Mouse (Mus musculus) CH12.LX (cell line): ENCODE data around the gene Kif11. TPM values are rescaled to one million over a fixed set of nuclear protein-coding genes. Genes with fewer than 3 reads are reported as not detected.

Source experiments
- DNase-seq: peaks from one replicate; pipeline ENCODE4 v3.0.0-alpha.2; 2013; ENCODE audit errors: extremely low read depth
- H3K27ac ChIP-seq: 2 replicates; pipeline ENCODE4 v1.5.1; 2012; ENCODE audit warnings: low read depth, mild to moderate bottlenecking, control low read depth, moderate library complexity; ENCODE audit not compliant: insufficient read depth
- H3K27me3 ChIP-seq: replicated peaks from 2 replicates; pipeline ENCODE3; 2012; ENCODE audit warnings: inconsistent platforms
- H3K36me3 ChIP-seq, 2 experiments: replicated peaks in 1 of 2; 2 replicates each; pipeline versions ENCODE3 to v1.6.1; 2012; ENCODE audit warnings: inconsistent platforms in 1 of 2, low read length in 1 of 2, mild to moderate bottlenecking in 1 of 2, mixed read lengths in 1 of 2, moderate library complexity in 1 of 2; ENCODE audit not compliant: control insufficient read depth in 1 of 2, insufficient read depth in 1 of 2
- H3K4me1 ChIP-seq, 2 experiments: 2 replicates each; pipeline ENCODE4 v1.6.1; 2012; ENCODE audit warnings: inconsistent platforms in 1 of 2, moderate library complexity in 1 of 2; ENCODE audit not compliant: insufficient read depth in 2 of 2, control insufficient read depth in 1 of 2
- H3K4me2 ChIP-seq: 2 replicates; pipeline ENCODE4 v1.6.1; 2012; ENCODE audit warnings: low read depth, mild to moderate bottlenecking, control low read depth; ENCODE audit not compliant: poor library complexity, insufficient read depth, severe bottlenecking
- H3K4me3 ChIP-seq, 3 experiments: fragments of 150-350 bp in 1 of 3; sonication (generic) in 1 of 3; replicated peaks in 1 of 3; 2 replicates each; pipeline versions ENCODE3 to v1.5.1; 2011 to 2012; ENCODE audit warnings: low read depth in 2 of 3, low read length in 2 of 3, mild to moderate bottlenecking in 2 of 3, moderate library complexity in 2 of 3, control low read depth in 1 of 3, improper control_type of control experiment in 1 of 3, inconsistent platforms in 1 of 3, mixed read lengths in 1 of 3; ENCODE audit not compliant: poor library complexity in 1 of 3
- H3K79me2 ChIP-seq: replicated peaks from 2 replicates; pipeline ENCODE4 v1.6.1; 2012; ENCODE audit warnings: mild to moderate bottlenecking, moderate library complexity; ENCODE audit not compliant: control insufficient read depth, poor library complexity, insufficient read depth, severe bottlenecking; ENCODE audit errors: extremely low read depth
- H3K9ac ChIP-seq: 2 replicates; pipeline ENCODE4 v1.6.1; 2012; ENCODE audit warnings: low read depth, mild to moderate bottlenecking, control low read depth, moderate library complexity; ENCODE audit not compliant: insufficient read depth
- H3K9me3 ChIP-seq: replicated peaks from 2 replicates; pipeline ENCODE3; 2012; ENCODE audit warnings: low read length, inconsistent platforms, mixed read lengths
- BHLHE40 ChIP-seq: IDR thresholded peaks from 2 replicates; pipeline ENCODE4 v1.6.1; 2011; ENCODE audit warnings: mild to moderate bottlenecking, low read depth, low read length, improper control_type of control experiment
- CHD2 ChIP-seq: IDR thresholded peaks from 2 replicates; pipeline ENCODE4 v1.6.1; 2011; ENCODE audit warnings: low read length, improper control_type of control experiment
- E2F4 ChIP-seq: IDR thresholded peaks from 2 replicates; pipeline ENCODE4 v1.6.1; 2011; ENCODE audit warnings: low read depth, low read length, improper control_type of control experiment; ENCODE audit not compliant: insufficient replicate concordance
- ELF1 ChIP-seq: IDR thresholded peaks from 2 replicates; pipeline ENCODE4 v1.6.1; 2014; ENCODE audit warnings: low read depth, mild to moderate bottlenecking, inconsistent platforms, low read length, improper control_type of control experiment
- GABPA ChIP-seq: IDR thresholded peaks from 2 replicates; pipeline ENCODE4 v1.6.1; 2012; ENCODE audit warnings: low read depth, low read length, improper control_type of control experiment, inconsistent platforms; ENCODE audit not compliant: insufficient replicate concordance
- HCFC1 ChIP-seq: IDR thresholded peaks from 2 replicates; pipeline ENCODE4 v1.6.1; 2012; ENCODE audit warnings: low read depth, mild to moderate bottlenecking, inconsistent platforms, low read length, improper control_type of control experiment
- IRF4 ChIP-seq: IDR thresholded peaks from 2 replicates; pipeline ENCODE4 v1.6.1; 2014; ENCODE audit warnings: low read depth, mild to moderate bottlenecking, inconsistent platforms, low read length, improper control_type of control experiment
- JUND ChIP-seq: conservative IDR thresholded peaks from 2 replicates; pipeline ENCODE4 v1.6.1; 2011; ENCODE audit warnings: low read depth, low read length, improper control_type of control experiment
- KAT2A ChIP-seq: IDR thresholded peaks from 2 replicates; pipeline ENCODE4 v1.6.1; 2012; ENCODE audit warnings: low read length, improper control_type of control experiment, inconsistent platforms; ENCODE audit not compliant: insufficient replicate concordance
- NELFE ChIP-seq: IDR thresholded peaks from 2 replicates; pipeline ENCODE4 v1.6.1; 2011; ENCODE audit warnings: low read depth, low read length, improper control_type of control experiment
- NRF1 ChIP-seq: IDR thresholded peaks from 2 replicates; pipeline ENCODE4 v1.6.1; 2014; ENCODE audit warnings: low read depth, mild to moderate bottlenecking, inconsistent platforms, low read length, improper control_type of control experiment, moderate library complexity
- PAX5 ChIP-seq: IDR thresholded peaks from 2 replicates; pipeline ENCODE4 v1.6.1; 2012; ENCODE audit warnings: low read length, inconsistent platforms, mixed read lengths
- POLR2AphosphoS2 ChIP-seq: IDR thresholded peaks from 2 replicates; pipeline ENCODE4 v1.6.1; 2011; ENCODE audit warnings: low read depth, low read length, improper control_type of control experiment
- RAD21 ChIP-seq: IDR thresholded peaks from 2 replicates; pipeline ENCODE4 v1.6.1; 2011; ENCODE audit warnings: low read depth, mild to moderate bottlenecking, low read length, improper control_type of control experiment, moderate library complexity
- RCOR1 ChIP-seq: conservative IDR thresholded peaks from 2 replicates; pipeline ENCODE4 v1.6.1; 2012; ENCODE audit warnings: low read depth, mild to moderate bottlenecking, inconsistent platforms, low read length, improper control_type of control experiment
- SIN3A ChIP-seq: IDR thresholded peaks from 2 replicates; pipeline ENCODE4 v1.6.1; 2012; ENCODE audit warnings: low read length, improper control_type of control experiment, inconsistent platforms
- SMC3 ChIP-seq: IDR thresholded peaks from 2 replicates; pipeline ENCODE4 v1.6.1; 2011; ENCODE audit warnings: low read depth, low read length, improper control_type of control experiment
- TBP ChIP-seq: conservative IDR thresholded peaks from 2 replicates; pipeline ENCODE4 v1.6.1; 2011; ENCODE audit warnings: low read depth, low read length, improper control_type of control experiment
- TCF12 ChIP-seq: IDR thresholded peaks from 2 replicates; pipeline ENCODE4 v1.6.1; 2014; ENCODE audit warnings: low read depth, mild to moderate bottlenecking, inconsistent platforms, low read length, improper control_type of control experiment
- ZKSCAN1 ChIP-seq: IDR thresholded peaks from 2 replicates; pipeline ENCODE4 v1.6.1; 2012; ENCODE audit warnings: low read depth, inconsistent platforms, low read length, improper control_type of control experiment, borderline replicate concordance
- ZMIZ1 ChIP-seq: IDR thresholded peaks from 2 replicates; pipeline ENCODE4 v1.6.1; 2012; ENCODE audit warnings: low read depth, mild to moderate bottlenecking, inconsistent platforms, low read length, improper control_type of control experiment
- dilution Hi-C: fragments of 300-500 bp; cut with MboI; formaldehyde crosslinking; loops from 2 replicates; pipeline ENCODE4 v1.14.3; 2020; ENCODE audit warnings: low sequenced_read_pairs; ENCODE audit not compliant: extremely low pct_unique_long_range_greater_than_20kb, extremely low pct_ligation_motif_present
- in situ Hi-C: fragments of 300-500 bp; cut with MboI; formaldehyde crosslinking; loops from 3 replicates; pipeline ENCODE4 v1.14.3; 2019; ENCODE audit warnings: low sequenced_read_pairs, low pct_ligation_motif_present, low pct_unique_long_range_greater_than_20kb, mixed read lengths
- polyA plus RNA-seq: library from polyadenylated mRNA; unstranded; fragments of >175 nt; gene quantifications from 2 replicates; pipeline ENCODE4 v1.2.1, GENCODE M21; 2012; ENCODE audit warnings: low read depth; ENCODE audit not compliant: insufficient read length
- total RNA-seq, 2 experiments: library from RNA; depleted of rRNA; stranded (reverse); fragments of 300-350 nt in 1 of 2; fragments of >200 nt in 1 of 2; gene quantifications; 2 replicates each; pipeline ENCODE4 v1.2.3; 2012 to 2014

Gene Kif11
- total and polyA plus RNA-seq, 3 experiments = 61.7 to 144 (median 67.8) TPM

GRCm38 (mm10) chr19:37353331-37353730 lies 22.9 kb upstream of the Kif11 start:
- no peaks in the 10 kb centered on the region for H3K27me3 ChIP-seq
- H3K9me3 ChIP-seq = peaks cover 14% of the 10 kb centered on the region
- dilution Hi-C loops = no loop called here
- TF ChIP-seq KAT2A (no peak), POLR2AphosphoS2 (no peak), ZKSCAN1 (no peak), JUND (no peak), PAX5 (no peak), E2F4 (no peak), IRF4 (no peak), SMC3 (no peak), HCFC1 (no peak), TCF12 (no peak), GABPA (no peak), TBP (no peak), SIN3A (no peak)
- TF ChIP-seq, all 38 proteins: peak for 0
- no peak overlapping the region for H3K4me2 ChIP-seq
- peaks cover 22 to 62% of the 10 kb centered on the region in 2 experiments for H3K36me3 ChIP-seq
- H3K4me1 ChIP-seq = peaks cover 0 to 6% of the 10 kb centered on the region in 2 experiments; a peak in 1 of 4 replicates
- in situ Hi-C loops = no loop called here
- no peak for DNase-seq
- no peak overlapping the region for H3K4me3 ChIP-seq
- no peak overlapping the region for H3K9ac ChIP-seq
- peaks cover 67% of the 10 kb centered on the region for H3K79me2 ChIP-seq
- H3K27ac ChIP-seq = no peak overlapping the region

DNA sequence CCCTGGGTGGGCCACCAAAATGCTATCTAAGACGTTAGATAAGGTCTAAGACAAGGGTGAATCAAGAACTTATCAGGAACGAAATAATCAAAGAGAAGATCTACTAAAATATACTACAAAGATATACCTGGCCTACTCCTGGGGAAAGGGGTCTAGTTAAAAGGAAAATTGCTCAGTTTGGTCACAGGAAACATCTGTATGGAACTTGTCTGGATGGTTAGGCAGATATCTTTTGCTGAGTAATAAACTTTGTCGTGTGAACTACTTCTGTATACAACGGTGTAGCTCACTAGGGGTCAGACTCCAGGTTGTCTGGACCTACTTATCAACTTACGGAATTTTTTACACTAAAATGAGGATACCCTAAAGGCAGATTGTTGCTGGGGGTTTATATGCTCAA lies 16.2 kb upstream of the Kif11 start:
- H3K9me3 ChIP-seq = no peaks in the 10 kb centered on the region
- H3K4me3 ChIP-seq = no peak overlapping the region
- in situ Hi-C loops (no loop called here), dilution Hi-C loops (no loop called here)
- TF ChIP-seq HCFC1 (no peak), PAX5 (no peak), ELF1 (no peak), BHLHE40 (no peak), NRF1 (no peak), IRF4 (no peak), NELFE (no peak), GABPA (no peak), POLR2AphosphoS2 (no peak), RAD21 (no peak), ZMIZ1 (no peak), CHD2 (no peak), RCOR1 (no peak)
- peaks cover 16% of the 10 kb centered on the region for H3K79me2 ChIP-seq
- no peak overlapping the region for H3K4me2 ChIP-seq
- peaks cover 2 to 9% of the 10 kb centered on the region in 2 experiments for H3K36me3 ChIP-seq
- H3K27ac ChIP-seq = no peak overlapping the region
- H3K9ac ChIP-seq = no peak overlapping the region
- no peak for DNase-seq
- H3K4me1 ChIP-seq = peaks cover 0 to 9% of the 10 kb centered on the region in 2 experiments; a peak in 2 of 4 replicates
- H3K27me3 ChIP-seq = no peaks in the 10 kb centered on the region
